Mouse (Mus musculus): ENCODE measurements around the gene Exoc8. TPM values are rescaled to one million over a fixed set of nuclear protein-coding genes. Genes with fewer than 3 reads are reported as not detected.

Exoc8 gene
- polyA plus RNA-seq (2014; fragmentation: Illumina TruSeq; extraction: RNeasy Lipid Tissue Mini Kit (QIAGEN cat#74804); ENCODE audit: low read depth, low replicate concordance), result 6.7 TPM

GRCm38 (mm10) chr8:124897386-124898250 is at the start of gene Exoc8, which contains the start of gene Sprtn:
Gene Exoc8 (minus strand): TSS chr8:124897705.
Gene Sprtn (plus strand): TSS chr8:124897886.

DNA sequence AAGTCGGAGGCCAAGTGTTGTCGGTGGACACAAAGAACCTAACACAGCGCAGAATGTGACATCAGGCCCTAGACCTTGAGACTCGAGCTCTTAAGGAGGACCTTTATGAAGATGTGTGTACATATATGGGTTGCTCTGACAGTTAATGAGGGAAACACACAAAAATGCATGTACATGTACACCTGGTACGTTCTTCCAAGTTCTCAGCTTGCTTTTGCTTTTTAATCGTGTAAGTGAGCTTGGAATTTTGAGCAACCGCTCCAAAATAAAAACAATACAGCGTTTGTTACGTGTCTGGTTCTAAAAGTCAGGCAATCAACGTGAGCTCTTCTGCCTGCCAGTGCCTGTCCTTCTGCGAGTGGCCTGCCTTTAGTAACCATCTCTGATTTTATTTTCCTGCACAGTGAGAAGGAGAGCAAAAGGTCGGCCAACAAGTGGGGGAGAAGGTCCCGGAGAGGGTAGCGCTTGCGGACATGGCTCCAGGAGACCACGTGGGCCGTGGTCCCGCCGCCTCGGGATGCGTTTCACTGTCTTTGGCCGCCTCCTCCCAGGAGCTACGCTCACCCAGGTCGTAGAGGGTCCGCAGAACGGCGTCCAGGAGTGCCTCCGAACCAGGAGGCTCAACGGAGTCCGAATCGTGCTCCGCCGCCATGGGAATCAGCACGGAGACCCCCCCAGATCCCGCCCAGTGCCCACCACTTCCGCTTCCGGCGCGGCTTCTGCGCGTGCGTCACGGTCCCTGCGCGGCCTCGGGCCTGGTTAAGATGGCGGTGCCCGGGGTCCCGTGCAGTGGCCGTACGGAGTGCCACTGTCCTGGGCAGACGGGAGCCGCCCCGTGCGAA is 35.0 kb downstream of the Exoc8 start, which contains the start of the genes Gnpat and 2810004N23Rik:
Gene Gnpat, plus strand, starts transcription at position 713 of the 842 bp plus-strand sequence.
Gene 2810004N23Rik, minus strand, starts transcription at position 800 of the 842 bp plus-strand sequence.

Other genes with a start within 250 kb of the Exoc8 start
- gene 2310022B05Rik, start 234.3 kb downstream of the Exoc8 start, polyA plus RNA-seq (2014; fragmentation: Illumina TruSeq; extraction: RNeasy Lipid Tissue Mini Kit (QIAGEN cat#74804); ENCODE audit: low read depth, low replicate concordance), result 24.7 TPM
- 38.5 TPM for gene Ttc13, start 175.7 kb downstream of the Exoc8 start, polyA plus RNA-seq (2014; fragmentation: Illumina TruSeq; extraction: RNeasy Lipid Tissue Mini Kit (QIAGEN cat#74804); ENCODE audit: low read depth, low replicate concordance)
- 9.9 TPM for gene Arv1, start 175.6 kb downstream of the Exoc8 start, polyA plus RNA-seq (2014; fragmentation: Illumina TruSeq; extraction: RNeasy Lipid Tissue Mini Kit (QIAGEN cat#74804); ENCODE audit: low read depth, low replicate concordance)
- 4.6 TPM for gene Fam89a, start 145.9 kb downstream of the Exoc8 start, polyA plus RNA-seq (2014; fragmentation: Illumina TruSeq; extraction: RNeasy Lipid Tissue Mini Kit (QIAGEN cat#74804); ENCODE audit: low read depth, low replicate concordance)
- gene Trim67, start 104.6 kb downstream of the Exoc8 start, polyA plus RNA-seq (2014; fragmentation: Illumina TruSeq; extraction: RNeasy Lipid Tissue Mini Kit (QIAGEN cat#74804); ENCODE audit: low read depth, low replicate concordance), result 4.1 TPM
- gene Gnpat, start 34.7 kb downstream of the Exoc8 start, polyA plus RNA-seq (2014; fragmentation: Illumina TruSeq; extraction: RNeasy Lipid Tissue Mini Kit (QIAGEN cat#74804); ENCODE audit: low read depth, low replicate concordance), result 125 TPM
- gene 2810004N23Rik, start 34.6 kb downstream of the Exoc8 start, polyA plus RNA-seq (2014; fragmentation: Illumina TruSeq; extraction: RNeasy Lipid Tissue Mini Kit (QIAGEN cat#74804); ENCODE audit: low read depth, low replicate concordance), result 19.3 TPM
- gene Sprtn, start 181 bp upstream of the Exoc8 start, polyA plus RNA-seq (2014; fragmentation: Illumina TruSeq; extraction: RNeasy Lipid Tissue Mini Kit (QIAGEN cat#74804); ENCODE audit: low read depth, low replicate concordance), result 15.6 TPM
- 30.1 TPM for gene Egln1, start 51.6 kb upstream of the Exoc8 start, polyA plus RNA-seq (2014; fragmentation: Illumina TruSeq; extraction: RNeasy Lipid Tissue Mini Kit (QIAGEN cat#74804); ENCODE audit: low read depth, low replicate concordance)
- gene Tsnax, start 115.3 kb upstream of the Exoc8 start, polyA plus RNA-seq (2014; fragmentation: Illumina TruSeq; extraction: RNeasy Lipid Tissue Mini Kit (QIAGEN cat#74804); ENCODE audit: low read depth, low replicate concordance), result 63.0 TPM
- gene Disc1, start 156.5 kb upstream of the Exoc8 start, polyA plus RNA-seq (2014; fragmentation: Illumina TruSeq; extraction: RNeasy Lipid Tissue Mini Kit (QIAGEN cat#74804); ENCODE audit: low read depth, low replicate concordance), result 1.1 TPM

Measured in adipose tissue, adult 10 weeks (tissue).